Mouse (Mus musculus) heart, embryonic 12.5 days (tissue): Measurements from ENCODE around the gene Lyl1. TPM values are rescaled to one million over a fixed set of nuclear protein-coding genes. Genes with fewer than 3 reads are reported as not detected.

Source experiments
- ATAC-seq: fragments of 200-750 bp; cut with Nextera tagmentation; 2 replicates; pipeline ENCODE4 v1.8.0; 2017; ENCODE audit warnings: moderate TSS enrichment, moderate library complexity; ENCODE audit not compliant: insufficient number of reproducible peaks, low FRiP score
- H3K27ac ChIP-seq: fragments of 300-500 bp; sonication (generic); 2 replicates; pipeline ENCODE4 v1.5.1; 2016; ENCODE audit warnings: mild to moderate bottlenecking, moderate library complexity; ENCODE audit not compliant: poor library complexity, severe bottlenecking
- H3K27me3 ChIP-seq: fragments of 300-500 bp; sonication (generic); replicated peaks from 2 replicates; pipeline ENCODE4 v1.6.1; 2016; ENCODE audit warnings: mild to moderate bottlenecking, moderate library complexity
- H3K36me3 ChIP-seq: fragments of 300-500 bp; sonication (generic); 2 replicates; pipeline ENCODE4 v1.6.1; 2016; ENCODE audit warnings: mild to moderate bottlenecking, moderate library complexity
- H3K4me1 ChIP-seq: fragments of 300-500 bp; sonication (generic); replicated peaks from 2 replicates; pipeline ENCODE4 v1.6.1; 2016; ENCODE audit warnings: mild to moderate bottlenecking
- H3K4me2 ChIP-seq: fragments of 300-500 bp; sonication (generic); 2 replicates; pipeline ENCODE4 v1.6.1; 2016; ENCODE audit warnings: mild to moderate bottlenecking, moderate library complexity
- H3K4me3 ChIP-seq: fragments of 300-500 bp; sonication (generic); 2 replicates; pipeline ENCODE4 v1.5.1; 2016; ENCODE audit warnings: mild to moderate bottlenecking
- H3K9ac ChIP-seq: fragments of 300-500 bp; sonication (generic); 2 replicates; pipeline ENCODE4 v1.6.1; 2016; ENCODE audit warnings: mild to moderate bottlenecking, moderate library complexity
- H3K9me3 ChIP-seq: fragments of 300-500 bp; sonication (generic); replicated peaks from 2 replicates; pipeline ENCODE4 v1.6.1; 2016; ENCODE audit warnings: mild to moderate bottlenecking, moderate library complexity
- WGBS: fragments of 180-500 bp; shearing (Covaris S2); methylation state at CpG from one replicate; pipeline ENCODE4 v1.1.7; 2016; 5-methylcytosine and 5-hydroxymethylcytosine counted together
- polyA plus RNA-seq: library from polyadenylated mRNA; unstranded; fragments of >200 nt; fragmentation: Nextera tagmentation; extraction: Ambion mirVana; gene quantifications from 2 replicates; pipeline ENCODE4 v1.2.1, GENCODE M21; 2016

The Lyl1 gene
- polyA plus RNA-seq, 1 experiment from 2014 or later: 19.7 TPM

GRCm38 (mm10) chr8:84704867-84705831 lies 3.9 kb downstream of the Lyl1 start:
- Histone ChIP-seq H3K9ac (peak overlapping the region; percentile 79), H3K4me3 (peak overlapping the region; percentile 54), H3K27ac (peak overlapping the region; percentile 91), H3K27me3 (peaks cover 55% of the 10 kb centered on the region), H3K4me2 (peak overlapping the region; percentile 66), H3K9me3 (no peaks in the 10 kb centered on the region), H3K36me3 (no peaks in the 10 kb centered on the region), H3K4me1 (peaks cover 79% of the 10 kb centered on the region)
- peak; percentile 7; the same call in 1 of the 2 replicates for ATAC-seq
- 2% methylated on average over 61 of the region's 61 CpGs for WGBS

DNA sequence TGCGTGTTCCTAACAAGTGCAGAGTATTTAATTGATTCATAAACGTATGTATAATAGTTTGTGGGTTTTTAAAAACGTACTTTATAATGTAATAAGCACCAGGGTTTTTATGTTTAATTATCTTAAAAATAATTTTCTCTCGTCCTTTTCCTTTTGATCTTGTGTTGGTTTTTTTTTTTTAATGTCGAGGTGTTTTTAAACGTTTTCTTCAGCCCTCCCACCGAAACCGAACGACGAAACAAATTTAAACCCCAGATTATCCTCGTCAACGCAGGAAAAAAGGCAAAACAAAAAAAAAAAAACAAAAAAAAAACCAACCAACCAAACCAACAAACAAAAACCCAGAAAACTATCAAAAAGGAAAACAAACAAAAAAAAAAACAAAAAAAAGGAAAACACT lies 4.7 kb downstream of the Lyl1 start:
- H3K9ac ChIP-seq: peak overlapping the region; percentile 79
- H3K36me3 ChIP-seq: no peaks in the 10 kb centered on the region
- 4% methylated on average over 12 of the region's 12 CpGs for WGBS
- H3K4me2 ChIP-seq: peak overlapping the region; percentile 66
- peaks cover 76% of the 10 kb centered on the region for H3K4me1 ChIP-seq
- peak overlapping the region; percentile 54 for H3K4me3 ChIP-seq
- H3K27ac ChIP-seq: peak overlapping the region; percentile 91
- H3K9me3 ChIP-seq: no peaks in the 10 kb centered on the region
- ATAC-seq: no peak
- peaks cover 56% of the 10 kb centered on the region for H3K27me3 ChIP-seq

DNA sequence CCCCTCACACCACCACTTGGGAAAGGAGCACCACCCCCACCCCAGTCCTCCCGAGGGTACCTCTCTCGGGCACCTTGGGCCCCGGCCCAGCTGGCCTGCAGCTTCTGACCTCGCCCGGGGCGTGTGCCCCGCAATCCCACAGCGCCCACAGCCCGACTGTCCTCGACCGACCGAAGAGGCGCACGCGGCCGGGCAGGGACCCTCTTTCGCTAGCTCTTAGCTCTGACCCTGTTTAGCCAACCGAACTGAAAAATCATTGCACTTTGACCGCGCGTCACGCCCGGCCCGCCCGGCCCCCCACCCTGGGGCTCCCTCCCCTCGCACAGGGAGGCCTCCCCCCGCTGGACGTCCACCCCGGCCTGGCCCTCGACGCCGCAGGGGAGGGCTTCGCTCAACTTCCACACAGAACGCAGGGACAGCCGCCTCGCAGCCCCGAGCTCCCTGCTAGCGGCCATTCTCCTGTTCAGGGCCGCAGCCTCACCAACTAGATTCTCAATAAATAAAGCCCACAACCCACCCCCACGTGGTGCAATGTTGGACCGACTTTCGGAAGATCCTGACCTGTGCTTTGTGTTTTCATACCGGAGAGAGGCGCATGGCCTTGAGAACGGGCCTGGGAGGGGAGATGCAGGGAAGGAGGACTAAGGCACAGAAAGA lies 5.5 kb downstream of the Lyl1 start:
- 2% methylated on average over 43 of the region's 45 CpGs for WGBS
- Histone ChIP-seq H3K4me1 (peaks cover 76% of the 10 kb centered on the region), H3K9ac (peak overlapping the region; percentile 53), H3K4me2 (peak overlapping the region; percentile 60), H3K27me3 (peaks cover 64% of the 10 kb centered on the region), H3K9me3 (no peaks in the 10 kb centered on the region), H3K27ac (peak overlapping the region; percentile 63), H3K36me3 (no peaks in the 10 kb centered on the region), H3K4me3 (peak overlapping the region; percentile 44)
- ATAC-seq: peak; percentile 49

DNA sequence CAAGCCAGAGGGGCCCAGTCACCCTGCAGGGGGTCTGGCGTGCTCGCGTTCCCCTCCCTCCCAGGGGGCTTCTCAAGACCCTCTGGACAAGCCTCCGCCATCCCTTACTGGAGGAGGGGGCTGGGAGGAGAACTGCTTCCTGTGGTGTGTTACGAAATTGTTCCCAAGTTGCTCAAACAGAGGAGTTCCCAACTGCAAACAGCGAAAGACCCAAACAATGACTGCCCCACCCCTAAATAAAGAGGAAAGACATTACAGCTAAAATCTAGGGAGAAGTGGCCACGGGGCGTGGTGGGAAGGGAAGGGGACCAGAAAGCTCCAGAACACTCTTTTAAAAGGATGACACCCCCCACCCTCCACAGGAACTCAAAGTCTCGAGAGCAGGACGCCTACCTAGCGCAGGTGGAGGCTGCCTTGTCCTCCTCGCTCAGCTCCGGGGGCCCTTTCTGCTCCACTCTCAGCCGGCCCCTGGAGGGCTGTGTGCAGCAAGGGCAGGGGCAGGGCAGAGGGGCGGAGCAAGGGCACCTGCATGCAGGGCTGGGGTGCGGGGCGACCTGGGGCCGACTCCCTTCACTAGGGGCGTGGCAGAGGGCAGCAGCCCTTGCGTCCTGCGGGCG lies 6.1 kb downstream of the Lyl1 start:
- WGBS: 6% methylated on average over 22 of the region's 22 CpGs
- H3K4me1 ChIP-seq: peaks cover 76% of the 10 kb centered on the region
- no peaks in the 10 kb centered on the region for H3K9me3 ChIP-seq
- H3K4me2 ChIP-seq: peak overlapping the region; percentile 60
- H3K9ac ChIP-seq: peak overlapping the region; percentile 53
- peak overlapping the region; percentile 63 for H3K27ac ChIP-seq
- ATAC-seq: peak; percentile 79
- H3K27me3 ChIP-seq: peaks cover 63% of the 10 kb centered on the region
- H3K36me3 ChIP-seq: no peaks in the 10 kb centered on the region
- peak overlapping the region; percentile 44 for H3K4me3 ChIP-seq

DNA sequence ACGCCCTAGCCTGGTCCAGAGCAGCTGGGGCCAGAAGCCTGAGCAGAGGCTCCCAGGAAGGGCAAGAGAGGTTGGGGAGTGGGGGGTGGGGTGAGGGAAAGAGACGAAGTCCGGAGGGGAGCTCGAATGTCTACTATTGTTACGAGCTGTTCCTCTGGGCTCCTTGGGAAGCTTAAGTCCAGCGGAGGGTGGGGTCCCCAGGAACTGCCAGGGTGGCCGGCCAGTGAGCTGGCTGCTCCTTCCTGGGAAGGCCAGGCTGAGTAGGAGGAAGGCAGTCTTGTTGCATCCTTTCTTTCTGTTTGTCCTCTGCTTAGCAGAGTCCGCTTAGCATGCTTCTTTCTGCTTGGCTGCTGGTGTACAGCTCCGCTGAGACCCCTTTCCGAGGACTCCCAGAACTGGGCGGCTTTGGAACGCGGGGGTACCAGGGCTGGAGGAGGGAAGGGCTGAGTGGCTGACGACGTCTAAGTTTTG lies 6.8 kb downstream of the Lyl1 start:
- Histone ChIP-seq H3K36me3 (no peaks in the 10 kb centered on the region), H3K9me3 (no peaks in the 10 kb centered on the region), H3K4me3 (peak overlapping the region; percentile 44), H3K9ac (peak overlapping the region; percentile 53), H3K27ac (peak overlapping the region; percentile 63), H3K4me1 (peaks cover 77% of the 10 kb centered on the region), H3K4me2 (peak overlapping the region; percentile 60), H3K27me3 (peaks cover 57% of the 10 kb centered on the region)
- WGBS: 11% methylated on average over 15 of the region's 15 CpGs
- no peak for ATAC-seq

GRCm38 (mm10) chr8:84708774-84709475 lies 7.7 kb downstream of the Lyl1 start:
- no peak overlapping the region for H3K4me2 ChIP-seq

GRCm38 (mm10) chr8:84709931-84710330 lies 8.7 kb downstream of the Lyl1 start:
- Histone ChIP-seq H3K4me1 (peaks cover 78% of the 10 kb centered on the region), H3K4me3 (no peak overlapping the region), H3K27ac (no peak overlapping the region), H3K4me2 (no peak overlapping the region), H3K9me3 (no peaks in the 10 kb centered on the region), H3K9ac (no peak overlapping the region), H3K27me3 (peaks cover 58% of the 10 kb centered on the region), H3K36me3 (no peaks in the 10 kb centered on the region)
- ATAC-seq: no peak
- WGBS: 85% methylated on average over 1 of the region's 1 CpGs

More at GRCm38 (mm10) chr8:84708774-84709475, 7.7 kb downstream of the Lyl1 start:
- no peaks in the 10 kb centered on the region for H3K9me3 ChIP-seq
- H3K27me3 ChIP-seq: peaks cover 57% of the 10 kb centered on the region
- no peaks in the 10 kb centered on the region for H3K36me3 ChIP-seq
- H3K27ac ChIP-seq: no peak overlapping the region; the same call in 1 of the 2 replicates
- H3K9ac ChIP-seq: peak overlapping the region; percentile 51; the same call in 1 of the 2 replicates
- WGBS: 15% methylated on average over 12 of the region's 12 CpGs
- H3K4me3 ChIP-seq: no peak overlapping the region
- H3K4me1 ChIP-seq: peaks cover 78% of the 10 kb centered on the region
- ATAC-seq: peak; percentile 22; the same call in 1 of the 2 replicates

DNA sequence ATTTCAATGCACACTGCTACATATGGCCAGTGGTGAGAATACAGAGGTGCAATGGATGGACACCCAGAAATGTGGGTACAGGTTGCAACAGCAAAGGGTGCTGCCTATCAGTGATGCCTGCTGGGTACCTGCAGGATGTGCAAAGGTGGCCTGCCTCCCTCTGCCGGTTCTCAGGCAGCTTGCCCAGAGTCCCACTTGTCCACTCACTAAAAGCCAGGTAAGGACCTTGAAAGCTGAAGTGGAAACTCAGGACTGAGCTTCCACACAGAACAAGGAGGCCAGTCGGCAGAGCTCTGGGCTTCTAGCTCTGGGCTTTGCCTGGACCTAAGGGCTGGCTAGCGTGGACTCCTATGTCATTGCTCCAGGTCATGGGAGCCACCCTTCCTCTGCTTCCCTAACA lies 10.1 kb downstream of the Lyl1 start:
- 62% methylated on average over 3 of the region's 3 CpGs for WGBS
- Histone ChIP-seq H3K4me3 (no peak overlapping the region), H3K27me3 (peaks cover 63% of the 10 kb centered on the region), H3K36me3 (no peaks in the 10 kb centered on the region), H3K9me3 (no peaks in the 10 kb centered on the region), H3K4me1 (peaks cover 77% of the 10 kb centered on the region), H3K27ac (peak overlapping the region; percentile 73), H3K9ac (0 out of 2 replicates have a peak overlapping the region, but pooled peaks have one; percentile 43), H3K4me2 (no peak overlapping the region)
- ATAC-seq: no peak

DNA sequence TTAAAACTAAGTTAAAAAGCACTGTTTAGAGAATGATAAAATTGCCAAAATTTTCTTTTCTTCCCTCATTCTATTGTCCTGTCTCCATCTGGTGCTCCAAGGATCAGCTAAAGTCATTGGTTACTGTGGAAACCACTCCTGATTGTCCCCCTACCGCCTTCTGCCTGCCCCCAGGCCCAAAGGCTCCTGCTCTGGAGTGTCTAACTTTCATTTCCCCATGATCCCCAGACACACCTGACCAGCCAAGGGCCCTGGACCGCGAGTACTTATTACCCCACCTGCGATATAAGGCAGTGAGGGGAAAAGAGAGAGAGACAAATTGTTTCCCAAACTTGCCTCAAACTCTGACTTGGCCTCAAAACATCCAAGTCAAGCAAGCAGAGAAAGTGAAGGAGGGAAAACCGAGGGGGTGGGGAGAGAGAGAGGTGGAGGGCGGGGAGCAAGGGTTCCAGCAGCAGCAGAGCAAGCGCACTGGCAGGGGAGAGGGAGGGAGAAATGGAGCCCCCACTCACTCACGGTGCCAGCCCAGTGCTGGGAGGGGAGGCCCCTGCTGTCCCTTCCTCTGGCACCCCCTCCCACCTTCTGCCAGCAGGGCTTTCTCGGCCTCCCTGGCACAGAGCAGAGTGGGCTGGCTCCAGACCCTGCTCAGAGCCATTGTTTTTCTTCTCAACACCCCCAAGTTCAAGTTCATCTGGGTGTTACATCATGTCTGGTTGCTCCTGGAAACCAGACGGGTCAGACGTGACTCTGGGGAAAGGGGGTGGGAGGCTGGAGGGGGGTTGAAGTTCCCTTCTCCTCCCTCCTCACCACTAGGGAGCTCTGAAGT lies 10.9 kb downstream of the Lyl1 start:
- Histone ChIP-seq H3K27ac (peak overlapping the region; percentile 73), H3K4me1 (peaks cover 71% of the 10 kb centered on the region), H3K9ac (0 out of 2 replicates have a peak overlapping the region, but pooled peaks have one; percentile 43), H3K9me3 (no peaks in the 10 kb centered on the region), H3K4me2 (peak overlapping the region; percentile 42), H3K27me3 (peaks cover 66% of the 10 kb centered on the region), H3K4me3 (no peak overlapping the region), H3K36me3 (no peaks in the 10 kb centered on the region)
- peak; percentile 47 for ATAC-seq
- WGBS: 24% methylated on average over 11 of the region's 11 CpGs

GRCm38 (mm10) chr8:84712759-84713120 lies 11.5 kb downstream of the Lyl1 start:
- Histone ChIP-seq H3K9ac (no peak overlapping the region), H3K27me3 (peaks cover 66% of the 10 kb centered on the region), H3K4me1 (peaks cover 65% of the 10 kb centered on the region), H3K27ac (peak overlapping the region; percentile 73), H3K9me3 (no peaks in the 10 kb centered on the region), H3K36me3 (no peaks in the 10 kb centered on the region), H3K4me2 (no peak overlapping the region), H3K4me3 (no peak overlapping the region)
- ATAC-seq: no peak
- 25% methylated on average over 3 of the region's 3 CpGs for WGBS
